Mouse (Mus musculus) spleen, adult 2 months (tissue): ENCODE data around the gene Gm13271.

ENCODE experiments used
- CTCF ChIP-seq: fragments of 200-500 bp; IDR thresholded peaks from 2 replicates; pipeline ENCODE4 v1.5.1; 2011; ENCODE audit warnings: mild to moderate bottlenecking, inconsistent platforms; ENCODE audit not compliant: insufficient read depth, insufficient read length, insufficient replicate concordance; ENCODE audit errors: extremely low read depth
- POLR2A ChIP-seq: fragments of 200-500 bp; IDR thresholded peaks from 2 replicates; pipeline ENCODE4 v1.6.1; 2011; ENCODE audit warnings: low read depth, low read length, inconsistent platforms

DNA sequence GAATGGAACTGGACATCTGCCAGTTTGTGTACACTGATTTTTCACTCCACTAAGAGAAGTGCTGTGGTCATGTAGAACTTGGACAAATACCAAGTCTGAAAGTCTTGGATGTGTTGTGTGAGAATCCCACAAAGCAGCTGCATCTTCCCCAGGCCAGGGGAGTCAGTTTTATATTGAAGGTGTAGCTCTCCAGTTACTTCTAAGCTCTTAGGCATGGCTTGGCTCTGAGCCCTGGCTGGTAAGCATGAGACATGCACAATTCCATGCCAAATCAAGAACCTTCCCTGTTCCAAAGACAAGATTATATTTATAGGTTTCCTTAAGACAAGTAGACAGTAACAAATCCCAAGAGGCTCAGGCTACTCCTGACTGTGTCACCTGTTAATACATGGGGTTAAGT is 39.6 kb upstream of the Gm13271 start:
- TF ChIP-seq POLR2A: no peak
- TF ChIP-seq CTCF: no peak
